Mouse (Mus musculus): ENCODE measurements around the gene Mmp14. TPM values are rescaled to one million over a fixed set of nuclear protein-coding genes. Genes with fewer than 3 reads are reported as not detected.

Gene Mmp14
- total RNA-seq (2021): 77.7 and 101 TPM in 2 replicates
- long read RNA-seq, experiment 1, transcript Mmp14-201 (10 exons, 2,596 nt): major isoform, 72 of 88 reads
- long read RNA-seq, experiment 1, partial matches to known transcripts: 7 of 88 reads
- long read RNA-seq, experiment 1, other reads (novel, unspliced or antisense): 8 of 88 reads
- long read RNA-seq, experiment 2, transcript Mmp14-201 (10 exons, 2,596 nt): major isoform, 41 of 56 reads
- long read RNA-seq, experiment 2, partial matches to known transcripts: 4 of 56 reads
- long read RNA-seq, experiment 2, other reads (novel, unspliced or antisense): 10 of 56 reads

- peak; percentile 91 for DNase-seq
Measured at GRCm38 (mm10) chr14:54431334-54432077, at the start of gene Mmp14. TSS of gene Mmp14 (plus strand) at chr14:54431612.

- DNase-seq: no peak
Measured at GRCm38 (mm10) chr14:54381816-54382215, 49.6 kb upstream of the Mmp14 start.

GRCm38 (mm10) chr14:54382641-54383040 is 48.8 kb upstream of the Mmp14 start:
- DNase-seq: no peak

GRCm38 (mm10) chr14:54383355-54383771 is 48.0 kb upstream of the Mmp14 start:
- DNase-seq: no peak

- DNase-seq: no peak
Measured at GRCm38 (mm10) chr14:54384396-54384795, 47.0 kb upstream of the Mmp14 start.

- DNase-seq: no peak
Measured at GRCm38 (mm10) chr14:54385968-54386618, 45.3 kb upstream of the Mmp14 start.

GRCm38 (mm10) chr14:54387546-54387945 is 43.9 kb upstream of the Mmp14 start:
- no peak for DNase-seq

GRCm38 (mm10) chr14:54390843-54391242 is 40.6 kb upstream of the Mmp14 start:
- no peak for DNase-seq

GRCm38 (mm10) chr14:54393794-54394193 is 37.6 kb upstream of the Mmp14 start:
- DNase-seq: no peak

- DNase-seq: no peak
Measured at GRCm38 (mm10) chr14:54394309-54394708, 37.1 kb upstream of the Mmp14 start.

GRCm38 (mm10) chr14:54396685-54397084 is 34.7 kb upstream of the Mmp14 start:
- DNase-seq: no peak

- no peak for DNase-seq
Measured at GRCm38 (mm10) chr14:54397872-54398527, 33.4 kb upstream of the Mmp14 start.

GRCm38 (mm10) chr14:54398528-54398916 is 32.9 kb upstream of the Mmp14 start:
- no peak for DNase-seq

GRCm38 (mm10) chr14:54398921-54399382 is 32.5 kb upstream of the Mmp14 start:
- no peak for DNase-seq

- no peak for DNase-seq
Measured at GRCm38 (mm10) chr14:54401723-54402122, 29.7 kb upstream of the Mmp14 start.

- no peak for DNase-seq
Measured at GRCm38 (mm10) chr14:54408336-54409056, 22.9 kb upstream of the Mmp14 start.

GRCm38 (mm10) chr14:54409057-54409645 is 22.3 kb upstream of the Mmp14 start:
- DNase-seq: no peak

- DNase-seq: no peak
Measured at GRCm38 (mm10) chr14:54409980-54410810, 21.2 kb upstream of the Mmp14 start.

GRCm38 (mm10) chr14:54412000-54412576 is 19.3 kb upstream of the Mmp14 start:
- DNase-seq: no peak

- peak; percentile 76 for DNase-seq
Measured at GRCm38 (mm10) chr14:54412629-54413170, 18.7 kb upstream of the Mmp14 start.

All from adrenal gland, postnatal 14 days (tissue).